Mouse (Mus musculus) CH12.LX (cell line): ENCODE data around the gene Gm14190. TPM values are rescaled to one million over a fixed set of nuclear protein-coding genes. Genes with fewer than 3 reads are reported as not detected.

Experiments used
- DNase-seq: peaks from one replicate; pipeline ENCODE4 v3.0.0-alpha.2; 2013; ENCODE audit errors: extremely low read depth
- H3K27ac ChIP-seq: 2 replicates; pipeline ENCODE4 v1.5.1; 2012; ENCODE audit warnings: low read depth, mild to moderate bottlenecking, control low read depth, moderate library complexity; ENCODE audit not compliant: insufficient read depth
- H3K27me3 ChIP-seq: replicated peaks from 2 replicates; pipeline ENCODE3; 2012; ENCODE audit warnings: inconsistent platforms
- H3K36me3 ChIP-seq, 2 experiments: replicated peaks in 1 of 2; 2 replicates each; pipeline versions ENCODE3 to v1.6.1; 2012; ENCODE audit warnings: inconsistent platforms in 1 of 2, low read length in 1 of 2, mild to moderate bottlenecking in 1 of 2, mixed read lengths in 1 of 2, moderate library complexity in 1 of 2; ENCODE audit not compliant: control insufficient read depth in 1 of 2, insufficient read depth in 1 of 2
- H3K4me1 ChIP-seq, 2 experiments: 2 replicates each; pipeline ENCODE4 v1.6.1; 2012; ENCODE audit warnings: inconsistent platforms in 1 of 2, moderate library complexity in 1 of 2; ENCODE audit not compliant: insufficient read depth in 2 of 2, control insufficient read depth in 1 of 2
- H3K4me2 ChIP-seq: 2 replicates; pipeline ENCODE4 v1.6.1; 2012; ENCODE audit warnings: low read depth, mild to moderate bottlenecking, control low read depth; ENCODE audit not compliant: poor library complexity, insufficient read depth, severe bottlenecking
- H3K4me3 ChIP-seq, 3 experiments: fragments of 150-350 bp in 1 of 3; sonication (generic) in 1 of 3; replicated peaks in 1 of 3; 2 replicates each; pipeline versions ENCODE3 to v1.5.1; 2011 to 2012; ENCODE audit warnings: low read depth in 2 of 3, low read length in 2 of 3, mild to moderate bottlenecking in 2 of 3, moderate library complexity in 2 of 3, control low read depth in 1 of 3, improper control_type of control experiment in 1 of 3, inconsistent platforms in 1 of 3, mixed read lengths in 1 of 3; ENCODE audit not compliant: poor library complexity in 1 of 3
- H3K79me2 ChIP-seq: replicated peaks from 2 replicates; pipeline ENCODE4 v1.6.1; 2012; ENCODE audit warnings: mild to moderate bottlenecking, moderate library complexity; ENCODE audit not compliant: control insufficient read depth, poor library complexity, insufficient read depth, severe bottlenecking; ENCODE audit errors: extremely low read depth
- H3K9ac ChIP-seq: 2 replicates; pipeline ENCODE4 v1.6.1; 2012; ENCODE audit warnings: low read depth, mild to moderate bottlenecking, control low read depth, moderate library complexity; ENCODE audit not compliant: insufficient read depth
- H3K9me3 ChIP-seq: replicated peaks from 2 replicates; pipeline ENCODE3; 2012; ENCODE audit warnings: low read length, inconsistent platforms, mixed read lengths
- CTCF ChIP-seq, 2 experiments: IDR thresholded peaks in 1 of 2; conservative IDR thresholded peaks in 1 of 2; 2 replicates each; pipeline ENCODE4 v1.5.1; 2011 to 2012; ENCODE audit warnings: low read depth in 2 of 2, low read length in 2 of 2, improper control_type of control experiment in 1 of 2, inconsistent platforms in 1 of 2, mild to moderate bottlenecking in 1 of 2, moderate library complexity in 1 of 2
- ELF1 ChIP-seq: IDR thresholded peaks from 2 replicates; pipeline ENCODE4 v1.6.1; 2014; ENCODE audit warnings: low read depth, mild to moderate bottlenecking, inconsistent platforms, low read length, improper control_type of control experiment
- GABPA ChIP-seq: IDR thresholded peaks from 2 replicates; pipeline ENCODE4 v1.6.1; 2012; ENCODE audit warnings: low read depth, low read length, improper control_type of control experiment, inconsistent platforms; ENCODE audit not compliant: insufficient replicate concordance
- JUND ChIP-seq: conservative IDR thresholded peaks from 2 replicates; pipeline ENCODE4 v1.6.1; 2011; ENCODE audit warnings: low read depth, low read length, improper control_type of control experiment
- MAFK ChIP-seq: IDR thresholded peaks from 2 replicates; pipeline ENCODE4 v1.6.1; 2011; ENCODE audit warnings: low read length, improper control_type of control experiment; ENCODE audit not compliant: insufficient replicate concordance
- NRF1 ChIP-seq: IDR thresholded peaks from 2 replicates; pipeline ENCODE4 v1.6.1; 2014; ENCODE audit warnings: low read depth, mild to moderate bottlenecking, inconsistent platforms, low read length, improper control_type of control experiment, moderate library complexity
- RAD21 ChIP-seq: IDR thresholded peaks from 2 replicates; pipeline ENCODE4 v1.6.1; 2011; ENCODE audit warnings: low read depth, mild to moderate bottlenecking, low read length, improper control_type of control experiment, moderate library complexity
- RCOR1 ChIP-seq: conservative IDR thresholded peaks from 2 replicates; pipeline ENCODE4 v1.6.1; 2012; ENCODE audit warnings: low read depth, mild to moderate bottlenecking, inconsistent platforms, low read length, improper control_type of control experiment
- SIN3A ChIP-seq: IDR thresholded peaks from 2 replicates; pipeline ENCODE4 v1.6.1; 2012; ENCODE audit warnings: low read length, improper control_type of control experiment, inconsistent platforms
- UBTF ChIP-seq: IDR thresholded peaks from 2 replicates; pipeline ENCODE4 v1.6.1; 2012; ENCODE audit warnings: low read depth, mild to moderate bottlenecking, inconsistent platforms, low read length, improper control_type of control experiment, moderate library complexity
- ZNF384 ChIP-seq: IDR thresholded peaks from 2 replicates; pipeline ENCODE4 v1.6.1; 2012; ENCODE audit warnings: low read depth, low read length, improper control_type of control experiment, inconsistent platforms
- dilution Hi-C: fragments of 300-500 bp; cut with MboI; formaldehyde crosslinking; loops from 2 replicates; pipeline ENCODE4 v1.14.3; 2020; ENCODE audit warnings: low sequenced_read_pairs; ENCODE audit not compliant: extremely low pct_unique_long_range_greater_than_20kb, extremely low pct_ligation_motif_present
- in situ Hi-C: fragments of 300-500 bp; cut with MboI; formaldehyde crosslinking; loops from 3 replicates; pipeline ENCODE4 v1.14.3; 2019; ENCODE audit warnings: low sequenced_read_pairs, low pct_ligation_motif_present, low pct_unique_long_range_greater_than_20kb, mixed read lengths
- polyA plus RNA-seq: library from polyadenylated mRNA; unstranded; fragments of >175 nt; gene quantifications from 2 replicates; pipeline ENCODE4 v1.2.1, GENCODE M21; 2012; ENCODE audit warnings: low read depth; ENCODE audit not compliant: insufficient read length
- total RNA-seq, 2 experiments: library from RNA; depleted of rRNA; stranded (reverse); fragments of 300-350 nt in 1 of 2; fragments of >200 nt in 1 of 2; gene quantifications; 2 replicates each; pipeline ENCODE4 v1.2.3; 2012 to 2014

The Gm14190 gene
- total and polyA plus RNA-seq, 3 experiments: not detected

- peaks cover 0 to 2% of the 10 kb centered on the region in 2 experiments; a peak in 1 of 4 replicates for H3K4me1 ChIP-seq
- in situ Hi-C loops (no loop called here), dilution Hi-C loops (no loop called here)
- H3K79me2 ChIP-seq: no peaks in the 10 kb centered on the region
- H3K4me3 ChIP-seq: no peak overlapping the region
- peaks cover 5% of the 10 kb centered on the region for H3K9me3 ChIP-seq
- H3K4me2 ChIP-seq: no peak overlapping the region
- no peak overlapping the region for H3K27ac ChIP-seq
- H3K27me3 ChIP-seq: peaks cover 71% of the 10 kb centered on the region
- H3K36me3 ChIP-seq: no peaks in the 10 kb centered on the region
- no peak overlapping the region for H3K9ac ChIP-seq
- DNase-seq: no peak
- TF ChIP-seq MAFK (no peak), JUND (no peak), CTCF (conservative IDR thresholded peaks at IDR 0.05 in 1 of 2, IDR thresholded peaks at IDR 0.05 in 1 of 2; ENCODE audit: low read depth in 2 of 2, low read length in 2 of 2) (no peak), RCOR1 (no peak)
Measured at GRCm38 (mm10) chr11:99657051-99657450, 33.5 kb downstream of the Gm14190 start.

GRCm38 (mm10) chr11:99650136-99650535, 40.4 kb downstream of the Gm14190 start, which contains the start of gene Gm11555:
Gene Gm11555 (minus strand): TSS chr11:99650236.
- dilution Hi-C loops (no loop called here), in situ Hi-C loops (no loop called here)
- DNase-seq: no peak
- Histone ChIP-seq H3K9ac (no peak within 1 kb of the TSS), H3K36me3 (no peaks in the 10 kb centered on the region), H3K4me3 (no peak within 1 kb of the TSS), H3K4me1 (no peaks in the 10 kb centered on the region), H3K9me3 (peaks cover 3% of the 10 kb centered on the region), H3K79me2 (no peaks in the 10 kb centered on the region), H3K27ac (no peak within 1 kb of the TSS), H3K4me2 (no peak within 1 kb of the TSS), H3K27me3 (peaks cover 80% of the 10 kb centered on the region)
- no peak for TF ChIP-seq UBTF
- TF ChIP-seq ZNF384: no peak
- TF ChIP-seq ELF1: no peak
- TF ChIP-seq JUND: no peak
- TF ChIP-seq NRF1: no peak
- no peak for TF ChIP-seq SIN3A

- Histone ChIP-seq H3K4me3 (no peak overlapping the region), H3K4me2 (no peak overlapping the region), H3K36me3 (no peaks in the 10 kb centered on the region), H3K27ac (no peak overlapping the region), H3K9ac (no peak overlapping the region), H3K79me2 (no peaks in the 10 kb centered on the region), H3K4me1 (peaks cover 0 to 5% of the 10 kb centered on the region in 2 experiments; a peak in 1 of 4 replicates)
- dilution Hi-C loops: no loop called here
- in situ Hi-C loops: no loop called here
- TF ChIP-seq UBTF: no peak
- TF ChIP-seq MAFK: no peak
- no peak for TF ChIP-seq CTCF (conservative IDR thresholded peaks at IDR 0.05 in 1 of 2, IDR thresholded peaks at IDR 0.05 in 1 of 2; ENCODE audit: low read depth in 2 of 2, low read length in 2 of 2)
- TF ChIP-seq RCOR1: no peak
- no peak for TF ChIP-seq RAD21
- TF ChIP-seq GABPA: no peak
- TF ChIP-seq, all 38 proteins: peak for 0
- Histone ChIP-seq H3K27me3 (peaks cover 71% of the 10 kb centered on the region), H3K9me3 (peaks cover 3% of the 10 kb centered on the region)
- no peak for DNase-seq
Measured at GRCm38 (mm10) chr11:99646444-99646843, 44.1 kb downstream of the Gm14190 start.
